Mouse (Mus musculus) ES-E14 (cell line): Measurements from ENCODE around the gene Srbd1. TPM values are rescaled to one million over a fixed set of nuclear protein-coding genes. Genes with fewer than 3 reads are reported as not detected.

Experiments
- DNase-seq: peaks from one replicate; pipeline ENCODE4 v3.0.0-alpha.2; 2013; ENCODE audit warnings: low read depth, low spot score
- H3K27ac ChIP-seq: 2 replicates; pipeline ENCODE4 v1.5.1; 2012; ENCODE audit warnings: low read depth, mild to moderate bottlenecking, low read length, moderate library complexity, mixed read lengths; ENCODE audit not compliant: poor library complexity, insufficient read depth, severe bottlenecking
- H3K36me3 ChIP-seq: 2 replicates; pipeline ENCODE4 v1.6.1; 2012; ENCODE audit warnings: mild to moderate bottlenecking, low read length, moderate library complexity, mixed read lengths; ENCODE audit not compliant: control insufficient read depth, poor library complexity, insufficient read depth, severe bottlenecking
- H3K4me1 ChIP-seq, 2 experiments: fragments of 150-350 bp in 1 of 2; sonication (generic) in 1 of 2; 2 replicates each; pipeline ENCODE4 v1.6.1; 2012; ENCODE audit warnings: low read length in 2 of 2, mild to moderate bottlenecking in 1 of 2, mixed read lengths in 1 of 2; ENCODE audit not compliant: control insufficient read depth in 2 of 2, insufficient read depth in 2 of 2, poor library complexity in 1 of 2
- H3K4me3 ChIP-seq, 2 experiments: fragments of 150-350 bp in 1 of 2; sonication (generic) in 1 of 2; 2 replicates each; pipeline ENCODE4 v1.5.1; 2012; ENCODE audit warnings: low read length in 2 of 2, low read depth in 1 of 2, mild to moderate bottlenecking in 1 of 2, mixed read lengths in 1 of 2; ENCODE audit not compliant: insufficient read depth in 1 of 2, poor library complexity in 1 of 2, severe bottlenecking in 1 of 2
- H3K9ac ChIP-seq: 2 replicates; pipeline ENCODE4 v1.6.1; 2012; ENCODE audit warnings: low read depth, mild to moderate bottlenecking, low read length, mixed read lengths; ENCODE audit not compliant: poor library complexity, insufficient read depth, severe bottlenecking
- H3K9me3 ChIP-seq: fragments of 150-350 bp; sonication (generic); 2 replicates; pipeline ENCODE4 v1.6.1; 2012; ENCODE audit warnings: low read depth, mild to moderate bottlenecking, low read length; ENCODE audit not compliant: control insufficient read depth, insufficient read depth
- CHD2 ChIP-seq: IDR thresholded peaks from 2 replicates; pipeline ENCODE4 v1.6.1; 2014; ENCODE audit warnings: mild to moderate bottlenecking, low read depth, low read length, inconsistent platforms
- HCFC1 ChIP-seq: IDR thresholded peaks from 2 replicates; pipeline ENCODE4 v1.6.1; 2012; ENCODE audit warnings: low read length, inconsistent platforms, borderline replicate concordance; ENCODE audit not compliant: insufficient read depth
- MAFK ChIP-seq: IDR thresholded peaks from 2 replicates; pipeline ENCODE4 v1.6.1; 2014; ENCODE audit warnings: mild to moderate bottlenecking, low read depth, low read length, inconsistent platforms; ENCODE audit not compliant: insufficient read depth
- ZC3H11A ChIP-seq: IDR thresholded peaks from 2 replicates; pipeline ENCODE4 v1.6.1; 2012; ENCODE audit warnings: low read depth, mild to moderate bottlenecking, inconsistent platforms, low read length, borderline replicate concordance
- ZNF384 ChIP-seq: IDR thresholded peaks from 2 replicates; pipeline ENCODE4 v1.6.1; 2012; ENCODE audit warnings: low read depth, low read length, inconsistent platforms
- in situ Hi-C, 2 experiments: fragments of 600-800 bp; cut with MboI; formaldehyde crosslinking; loops; one replicate each; pipeline ENCODE4 v1.15.1; 2025; ENCODE audit warnings: low sequenced_read_pairs in 2 of 2, inconsistent platforms in 1 of 2; ENCODE audit not compliant: unreplicated experiment in 2 of 2
- total RNA-seq: library from RNA; depleted of rRNA; stranded (reverse); fragments of 300-350 nt; gene quantifications from 2 replicates; pipeline ENCODE4 v1.2.3, GENCODE M21; 2012

Srbd1 gene
- total RNA-seq, 1 experiment: 39.1 TPM

DNA sequence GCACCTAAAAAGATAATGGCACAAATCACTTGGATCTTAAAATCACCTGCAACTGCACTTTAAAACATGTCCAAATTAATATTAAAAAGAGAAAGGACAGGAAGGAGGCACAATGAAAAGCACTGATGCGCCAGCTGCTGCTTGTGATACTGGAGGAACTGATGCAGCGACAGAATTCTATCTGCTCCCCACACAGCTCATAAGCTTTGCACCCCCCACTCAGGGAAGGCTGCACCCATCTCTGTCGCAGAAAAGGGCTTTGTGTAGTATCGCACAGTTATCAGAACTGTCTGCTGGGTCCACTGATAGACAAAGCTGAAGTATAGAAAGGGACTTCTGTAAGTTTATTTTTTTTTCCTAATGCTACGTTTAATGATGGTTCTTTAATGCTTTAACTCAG is 143.3 kb downstream of the Srbd1 start:
- Histone ChIP-seq H3K9ac (no peak overlapping the region), H3K4me3 (no peak overlapping the region), H3K36me3 (peaks cover 3% of the 10 kb centered on the region), H3K27ac (no peak overlapping the region), H3K9me3 (no peaks in the 10 kb centered on the region), H3K4me1 (peaks cover 0 to 2% of the 10 kb centered on the region in 2 experiments; a peak in 1 of 4 replicates)
- in situ Hi-C loops: no loop called here
- TF ChIP-seq HCFC1 (no peak), ZNF384 (no peak), MAFK (no peak), ZC3H11A (no peak), CHD2 (no peak)
- no peak for DNase-seq

DNA sequence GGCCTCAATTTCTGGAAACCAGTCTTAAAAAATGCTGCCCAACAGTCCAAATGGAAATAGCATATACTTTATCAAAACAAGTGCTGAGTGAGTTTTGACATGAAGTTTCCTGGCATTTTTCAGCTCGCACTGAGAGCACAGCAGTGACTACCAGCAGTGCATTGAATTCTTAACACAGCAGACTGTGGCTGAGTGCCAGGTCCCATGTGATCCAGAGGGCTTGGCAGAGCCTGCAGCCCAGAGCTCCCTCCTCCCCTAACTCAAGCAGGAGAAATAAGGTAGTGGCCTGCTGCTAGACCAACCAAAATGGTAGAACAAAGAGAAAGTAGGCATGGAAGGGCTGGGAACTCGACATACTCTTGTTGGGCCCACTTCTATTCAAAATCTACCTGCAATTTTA is 149.2 kb downstream of the Srbd1 start:
- no peak for DNase-seq
- Histone ChIP-seq H3K4me1 (no peaks in the 10 kb centered on the region), H3K9me3 (no peaks in the 10 kb centered on the region), H3K9ac (no peak overlapping the region), H3K36me3 (peaks cover 4% of the 10 kb centered on the region), H3K4me3 (no peak overlapping the region), H3K27ac (no peak overlapping the region)
- in situ Hi-C loops: no loop called here
- TF ChIP-seq MAFK: no peak
- TF ChIP-seq CHD2: no peak
- TF ChIP-seq ZC3H11A: no peak
- no peak for TF ChIP-seq HCFC1
- TF ChIP-seq ZNF384: no peak

DNA sequence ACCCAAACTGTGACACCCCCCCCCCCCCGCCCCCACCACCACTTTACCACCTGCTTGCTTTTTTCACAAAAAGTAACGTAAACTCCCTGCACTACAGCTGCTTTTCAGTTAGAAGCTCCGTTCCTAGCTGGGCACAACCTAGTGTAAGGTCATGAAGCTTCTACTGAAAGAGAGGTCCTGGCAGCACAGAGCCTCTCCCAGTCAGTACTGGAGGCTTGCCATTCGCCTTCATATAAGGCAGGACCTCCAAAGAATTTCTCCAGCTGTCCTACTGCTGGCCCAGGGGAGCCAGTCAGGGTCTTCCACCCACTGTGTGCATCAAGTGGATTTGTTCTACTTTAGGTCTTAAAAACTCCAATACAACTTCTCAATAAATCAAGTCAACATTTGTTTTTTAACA is 149.9 kb downstream of the Srbd1 start:
- no peak for TF ChIP-seq ZNF384
- no peak for TF ChIP-seq ZC3H11A
- TF ChIP-seq MAFK: no peak

DNA sequence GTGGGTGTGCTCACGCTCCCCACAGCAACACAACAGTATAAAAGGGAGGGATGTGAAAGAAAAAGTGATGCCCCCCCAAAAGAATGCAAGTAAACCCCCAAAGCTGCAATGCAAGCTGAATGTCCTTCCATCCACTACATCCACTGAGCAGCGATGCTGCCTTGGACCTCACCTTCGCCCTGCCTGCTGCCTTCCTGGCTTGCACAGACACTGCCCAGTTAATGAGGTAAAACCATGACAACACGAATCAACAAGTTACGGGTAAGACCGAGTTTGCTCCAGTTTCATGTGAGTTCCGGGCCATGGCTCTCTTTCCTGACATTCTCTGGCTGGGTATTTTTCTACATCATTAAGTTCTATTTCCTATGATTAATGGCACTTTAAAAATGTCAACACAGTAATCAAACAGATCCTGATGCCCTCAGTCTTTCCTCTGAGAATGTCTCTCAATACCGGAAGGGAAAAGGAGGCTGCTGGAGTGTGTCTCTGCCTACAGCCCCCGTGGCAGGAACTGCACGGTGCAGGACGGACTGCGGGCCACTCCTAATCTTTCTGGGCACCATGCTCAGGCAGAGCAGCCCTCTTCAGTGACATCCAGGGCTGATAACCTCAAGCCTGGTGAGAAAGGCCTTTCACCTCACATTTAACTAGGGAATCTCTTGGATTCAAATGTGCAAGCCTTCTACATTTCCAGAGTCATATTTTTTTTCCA is 155.8 kb downstream of the Srbd1 start:
- no peaks in the 10 kb centered on the region for H3K9me3 ChIP-seq
- no peak overlapping the region for H3K27ac ChIP-seq
- no peak overlapping the region for H3K9ac ChIP-seq
- in situ Hi-C loops: no loop called here
- peaks cover 5% of the 10 kb centered on the region for H3K36me3 ChIP-seq
- TF ChIP-seq ZC3H11A: no peak
- H3K4me1 ChIP-seq: peaks cover 0 to 2% of the 10 kb centered on the region in 2 experiments; a peak in 2 of 4 replicates
- no peak for DNase-seq
- H3K4me3 ChIP-seq: no peak overlapping the region

More for the DNA sequence above, 149.9 kb downstream of the Srbd1 start:
- in situ Hi-C loops: no loop called here
- Histone ChIP-seq H3K27ac (no peak overlapping the region), H3K9ac (no peak overlapping the region), H3K9me3 (no peaks in the 10 kb centered on the region), H3K4me1 (no peaks in the 10 kb centered on the region), H3K36me3 (peaks cover 2% of the 10 kb centered on the region), H3K4me3 (no peak overlapping the region)
- DNase-seq: no peak

DNA sequence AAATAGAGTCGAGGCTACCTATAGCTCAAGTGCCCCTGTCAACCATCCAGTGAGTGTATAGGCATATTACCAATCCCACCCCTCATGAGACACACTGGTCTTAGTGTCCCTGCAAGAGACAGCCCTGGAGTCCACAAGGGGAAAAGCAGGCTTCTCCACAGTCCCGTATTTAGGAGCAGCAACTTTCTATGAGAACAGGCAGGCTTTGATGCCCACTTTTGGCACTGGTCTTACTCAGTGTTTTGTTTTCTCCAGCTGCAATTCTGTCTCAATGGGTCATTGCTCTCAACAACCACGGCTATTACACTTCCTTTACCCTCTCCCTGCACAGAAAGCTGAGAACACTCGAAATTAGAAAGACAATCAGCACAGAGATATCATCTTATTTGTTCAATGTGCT is 157.4 kb downstream of the Srbd1 start:
- in situ Hi-C loops: no loop called here
- Histone ChIP-seq H3K36me3 (peaks cover 4% of the 10 kb centered on the region), H3K27ac (no peak overlapping the region), H3K9me3 (no peaks in the 10 kb centered on the region), H3K4me1 (peaks cover 0 to 2% of the 10 kb centered on the region in 2 experiments; a peak in 2 of 4 replicates), H3K9ac (no peak overlapping the region), H3K4me3 (no peak overlapping the region)
- no peak for DNase-seq
- TF ChIP-seq CHD2: no peak
- TF ChIP-seq ZNF384: no peak
- TF ChIP-seq ZC3H11A: no peak
- no peak for TF ChIP-seq HCFC1
